Mouse (Mus musculus) megakaryocyte-erythroid progenitor cell, adult 5-6 weeks (primary cell): ENCODE measurements around the gene Gm4756. TPM values are rescaled to one million over a fixed set of nuclear protein-coding genes. Genes with fewer than 3 reads are reported as not detected.
A peak's percentile ranks its signal among the peaks of the same experiment; 100 is the strongest.
"Not testable (repeated sequence)": the region's sequence is repeated elsewhere in the genome, so short reads cannot be mapped to it uniquely, and the experiment has no call there.

Experiments used
- ATAC-seq: replicated peaks from 2 replicates; pipeline ENCODE4 v1.8.0; 2016; ENCODE audit warnings: mild to moderate bottlenecking, inconsistent platforms; ENCODE audit not compliant: severe bottlenecking, poor library complexity, low FRiP score, low TSS enrichment
- total RNA-seq, 2 experiments: library from RNA; stranded (forward) in 1 of 2; stranded (reverse) in 1 of 2; fragments of 200-1000, 215-1000 nt in 1 of 2; fragments of >200 nt in 1 of 2; fragmentation: Nextera tagmentation in 1 of 2; gene quantifications; 2 replicates each; pipeline ENCODE4 v1.2.3; 2014 to 2017

The Gm4756 gene
- total RNA-seq, 2 experiments from 2014 or later, result not detected

DNA sequence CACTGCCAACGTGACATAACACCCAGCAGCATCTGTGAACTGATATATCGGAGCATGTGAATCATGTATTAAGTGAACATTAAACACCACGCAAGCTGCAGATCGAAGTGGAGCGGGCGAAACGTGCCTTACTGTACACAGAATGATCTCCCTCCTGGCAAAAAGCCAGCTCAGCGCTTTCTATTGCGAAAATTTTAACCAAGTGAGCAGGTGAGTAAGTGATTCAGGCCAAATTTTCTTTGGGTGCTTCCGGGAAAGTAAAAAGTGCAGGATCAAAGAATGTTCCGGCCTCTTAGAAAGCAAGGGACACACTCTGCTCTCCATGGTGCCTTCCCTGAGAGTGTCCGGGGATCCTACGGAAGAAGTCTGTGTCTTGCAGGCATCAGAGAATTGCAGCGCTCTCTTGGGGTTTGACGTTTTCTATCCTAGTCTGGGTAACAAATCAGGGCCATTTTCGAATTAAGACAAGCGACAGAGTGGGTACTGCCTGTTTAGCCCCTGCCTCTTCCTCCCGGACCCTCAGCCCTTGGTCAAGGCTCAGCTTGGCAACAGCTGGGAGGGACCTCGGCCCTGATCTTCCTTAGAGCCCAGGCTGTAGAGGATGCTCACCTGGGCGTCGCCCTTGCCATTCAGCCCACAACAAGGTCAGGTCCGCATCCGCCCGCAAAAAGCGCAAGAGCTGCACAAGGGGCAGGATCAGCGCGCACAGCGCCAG is 14.7 kb upstream of the Gm4756 start:
- 0 out of 2 replicates have a peak, but pooled peaks have one; percentile 20 for ATAC-seq

DNA sequence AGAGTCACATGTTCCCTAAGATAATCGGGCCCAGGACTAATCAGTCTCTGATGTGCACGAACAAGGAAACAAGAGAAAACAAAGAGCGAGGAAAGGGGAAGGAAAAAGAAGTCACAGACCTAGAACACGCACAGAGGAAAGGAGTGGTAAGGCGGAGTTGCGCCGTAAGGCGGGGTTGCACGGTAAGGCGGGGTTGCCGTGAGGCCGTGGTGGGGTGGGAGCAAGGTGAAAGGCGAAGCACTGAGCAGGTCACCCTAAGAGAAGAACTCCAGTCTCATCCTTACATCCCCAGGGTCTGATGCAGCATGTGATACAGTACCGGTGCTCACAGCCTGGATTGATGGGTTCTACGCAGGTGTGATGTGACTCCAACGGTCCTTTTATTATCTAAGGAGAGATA is 6.3 kb upstream of the Gm4756 start:
- no peak for ATAC-seq

DNA sequence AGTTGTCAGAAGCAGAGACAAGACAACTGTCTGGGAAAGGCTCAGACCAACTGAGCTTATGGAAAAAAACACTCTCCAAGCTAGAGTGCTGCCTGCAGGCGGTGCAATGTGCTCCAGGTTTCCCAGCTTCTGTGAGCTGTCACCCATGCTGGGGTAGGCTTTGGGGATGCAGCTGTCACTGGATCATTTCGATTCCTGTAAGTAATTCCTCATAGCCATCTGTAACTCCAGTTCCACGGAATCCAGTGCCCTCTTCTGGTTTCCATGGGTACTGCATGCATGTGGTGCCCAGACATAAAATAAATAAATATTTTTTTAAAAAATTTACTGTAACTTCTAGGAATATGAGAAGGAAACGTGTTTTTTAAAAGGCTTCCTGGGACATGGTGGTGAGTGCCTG is 5.2 kb upstream of the Gm4756 start:
- ATAC-seq, result peak; percentile 41; the same call in 1 of the 2 replicates

- ATAC-seq, result no peak
Measured at GRCm38 (mm10) chr12:72648921-72649320, 540 bp downstream of the Gm4756 start.

GRCm38 (mm10) chr12:72638025-72638424 is 11.4 kb downstream of the Gm4756 start:
- ATAC-seq, result no peak

GRCm38 (mm10) chr12:72628751-72629150 is 20.7 kb downstream of the Gm4756 start:
- no peak for ATAC-seq

DNA sequence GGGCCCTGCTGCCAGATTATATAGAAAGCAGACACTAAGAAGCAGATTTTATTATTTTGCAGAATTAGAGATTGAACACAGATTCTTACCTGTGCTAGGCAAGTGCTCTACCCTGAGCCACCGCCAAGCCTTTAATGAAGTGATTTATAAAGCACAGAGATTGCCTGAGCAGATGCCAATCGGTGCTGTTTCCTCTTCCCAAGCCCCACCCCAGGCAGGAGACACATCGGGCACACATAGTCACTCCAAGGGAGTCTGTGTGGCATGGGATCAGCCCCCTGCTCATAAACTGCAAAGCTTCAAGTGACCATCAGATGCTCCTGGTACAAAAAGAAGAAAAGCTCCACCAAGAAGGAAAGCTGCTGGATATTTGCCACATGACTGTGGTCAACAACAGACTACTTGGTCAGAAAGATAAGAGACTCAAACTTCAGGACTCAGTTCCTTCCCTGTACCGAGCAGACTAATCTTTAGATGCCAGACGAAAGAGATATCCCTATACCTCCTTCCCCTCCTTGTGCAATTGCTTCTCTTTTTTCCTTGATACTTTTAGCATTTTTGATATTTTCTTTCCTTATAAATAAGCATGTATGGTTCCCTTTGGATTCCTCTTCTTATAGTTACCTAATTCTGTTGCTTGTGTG is 26.5 kb downstream of the Gm4756 start:
- ATAC-seq, result peak; percentile 91

DNA sequence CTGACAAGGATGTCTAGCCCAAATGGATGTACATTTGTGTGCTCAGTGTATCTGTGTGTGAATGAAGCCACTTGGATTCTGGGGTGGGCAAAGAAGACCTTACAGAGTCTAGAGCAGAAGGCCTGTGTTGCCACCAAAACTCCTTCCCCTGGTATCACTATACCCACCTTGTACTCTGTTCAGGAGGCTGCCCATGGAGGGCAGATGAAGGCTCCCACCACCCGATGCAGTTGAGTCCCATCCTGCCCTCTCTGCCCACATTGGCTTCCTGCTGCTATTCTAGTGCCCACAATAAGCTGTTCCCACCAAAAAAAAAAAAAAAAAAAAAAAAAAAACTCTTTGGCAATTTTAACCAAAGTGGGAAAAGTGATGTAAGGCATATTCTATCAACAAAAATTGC is 28.0 kb downstream of the Gm4756 start:
- no peak for ATAC-seq

- ATAC-seq, result no peak
Measured at GRCm38 (mm10) chr12:72620856-72621255, 28.6 kb downstream of the Gm4756 start.

GRCm38 (mm10) chr12:72612053-72612452 is 37.4 kb downstream of the Gm4756 start:
- ATAC-seq, result peak; percentile 74

DNA sequence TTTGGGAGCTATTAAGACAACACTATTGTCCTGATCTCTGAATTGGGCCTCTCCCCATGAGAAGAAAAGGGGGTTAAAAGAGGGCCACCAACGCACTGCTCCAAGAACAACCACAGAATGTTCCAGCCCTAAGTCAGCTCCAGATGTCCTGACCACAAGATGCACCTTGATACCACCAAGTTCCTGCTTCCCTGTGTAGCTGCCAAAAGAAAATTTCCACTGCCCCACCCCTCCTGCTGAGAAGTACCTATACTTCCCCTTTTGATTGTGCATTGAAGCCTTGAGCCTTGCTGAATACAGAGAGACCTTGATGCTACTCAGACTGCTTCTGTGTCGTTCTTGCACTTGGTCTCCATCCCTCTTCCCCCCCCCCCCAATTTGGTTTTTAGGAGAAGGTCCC is 50.7 kb downstream of the Gm4756 start:
- ATAC-seq, result not testable (repeated sequence)

DNA sequence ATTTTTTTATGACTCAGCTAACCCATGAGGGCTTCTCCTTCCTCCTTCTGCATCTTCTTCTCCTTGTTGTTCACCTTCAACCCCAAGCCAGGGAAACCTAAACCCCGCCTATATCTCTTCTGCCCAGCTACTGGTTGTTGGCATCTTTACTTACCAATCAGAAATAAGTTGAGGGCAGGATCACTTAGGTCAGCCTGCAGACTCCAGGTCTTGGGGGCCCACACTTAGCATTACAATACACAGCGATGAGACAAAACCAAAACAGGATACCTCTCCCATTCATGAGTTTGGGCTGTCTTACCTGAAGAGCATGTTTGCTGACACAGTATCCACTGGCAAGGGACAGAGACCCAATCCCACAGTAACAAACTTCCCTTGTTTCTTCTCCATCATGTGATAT is 55.5 kb downstream of the Gm4756 start:
- ATAC-seq, result no peak

GRCm38 (mm10) chr12:72592991-72593390 is 56.5 kb downstream of the Gm4756 start:
- ATAC-seq, result no peak

DNA sequence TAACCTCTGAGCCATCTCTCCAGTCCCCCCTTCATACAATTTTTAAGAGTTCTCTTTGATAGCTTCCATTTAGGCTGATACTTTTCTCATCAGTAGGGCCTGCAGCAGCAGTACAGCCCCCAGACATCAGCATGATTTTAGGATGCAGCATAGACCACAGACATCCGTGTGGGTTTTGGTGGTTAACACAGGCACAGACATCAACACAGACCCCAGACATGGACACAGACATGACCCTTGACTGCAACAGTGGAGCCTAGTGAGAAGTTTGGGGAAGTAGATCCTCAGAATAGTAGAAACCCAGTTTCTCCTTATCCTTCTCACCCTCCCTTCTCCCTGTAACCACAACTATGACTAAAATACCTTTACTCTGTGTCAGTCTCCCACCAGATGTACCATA is 64.1 kb downstream of the Gm4756 start:
- ATAC-seq, result no peak

GRCm38 (mm10) chr12:72583099-72583498 is 66.4 kb downstream of the Gm4756 start:
- ATAC-seq, result peak; percentile 71

- no peak for ATAC-seq
Measured at GRCm38 (mm10) chr12:72582021-72582420, 67.4 kb downstream of the Gm4756 start.

DNA sequence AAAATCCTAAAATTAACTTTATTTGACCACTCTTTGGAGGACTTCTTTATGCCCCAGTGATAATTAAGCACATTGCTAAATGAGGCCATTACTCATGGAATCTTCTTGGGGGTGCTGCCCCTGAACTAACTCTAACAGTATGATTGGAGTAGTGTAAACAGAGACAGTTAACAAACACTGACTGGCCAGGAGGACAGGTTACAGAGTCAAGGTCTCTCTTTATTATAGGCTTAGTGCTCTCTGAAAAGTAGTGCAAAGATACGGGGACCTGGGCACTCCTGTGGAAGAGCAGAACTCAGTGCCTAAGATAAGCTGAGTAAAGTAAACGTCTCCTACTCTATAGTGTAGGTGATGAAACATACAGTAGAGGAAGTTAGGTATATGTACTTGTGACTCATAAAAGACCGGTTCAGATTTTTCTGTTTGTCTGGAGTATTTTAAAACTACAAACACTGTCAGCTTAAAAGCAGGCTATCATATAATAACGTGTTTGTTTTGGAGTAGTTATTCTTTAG is 85.1 kb downstream of the Gm4756 start:
- ATAC-seq, result no peak

DNA sequence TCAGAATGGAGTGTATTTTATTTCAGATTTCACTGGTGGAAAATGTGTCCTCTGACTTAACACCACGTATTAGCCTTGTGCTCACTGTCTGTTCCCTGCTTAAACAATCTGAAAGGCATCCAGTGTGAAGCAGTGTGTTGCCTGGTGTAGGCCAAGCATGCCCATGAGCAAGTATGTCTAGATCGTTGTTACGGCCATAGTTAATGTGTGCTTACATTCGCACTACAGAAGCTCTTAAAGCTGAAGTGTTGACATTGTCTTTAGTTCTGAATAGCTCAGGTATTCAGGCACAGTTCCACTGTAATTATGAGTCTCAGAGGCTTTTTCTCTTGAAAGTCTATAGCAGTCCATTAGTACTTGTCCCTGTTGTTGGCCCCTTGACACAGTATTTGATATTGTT is 95.1 kb downstream of the Gm4756 start:
- ATAC-seq, result no peak

DNA sequence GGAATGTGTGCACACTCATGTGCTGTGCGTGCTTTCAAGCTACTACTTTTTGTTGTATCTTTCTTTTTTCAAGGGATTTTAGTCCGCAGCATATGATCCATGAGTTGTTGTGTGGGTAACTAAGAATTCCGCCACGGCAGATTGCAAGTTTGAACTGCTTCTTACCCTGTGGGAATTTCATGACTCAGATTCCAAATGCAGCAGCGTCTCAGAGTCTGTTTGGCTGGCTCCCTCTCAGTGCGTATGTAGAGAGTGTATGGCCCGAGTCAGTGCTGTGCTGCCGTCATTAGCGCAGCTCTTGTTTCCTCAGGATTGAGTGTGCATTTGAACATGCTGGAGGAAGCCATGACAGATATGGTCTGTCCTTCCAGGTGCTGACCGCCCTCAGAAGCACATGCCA is 110.9 kb downstream of the Gm4756 start:
- ATAC-seq, result no peak

DNA sequence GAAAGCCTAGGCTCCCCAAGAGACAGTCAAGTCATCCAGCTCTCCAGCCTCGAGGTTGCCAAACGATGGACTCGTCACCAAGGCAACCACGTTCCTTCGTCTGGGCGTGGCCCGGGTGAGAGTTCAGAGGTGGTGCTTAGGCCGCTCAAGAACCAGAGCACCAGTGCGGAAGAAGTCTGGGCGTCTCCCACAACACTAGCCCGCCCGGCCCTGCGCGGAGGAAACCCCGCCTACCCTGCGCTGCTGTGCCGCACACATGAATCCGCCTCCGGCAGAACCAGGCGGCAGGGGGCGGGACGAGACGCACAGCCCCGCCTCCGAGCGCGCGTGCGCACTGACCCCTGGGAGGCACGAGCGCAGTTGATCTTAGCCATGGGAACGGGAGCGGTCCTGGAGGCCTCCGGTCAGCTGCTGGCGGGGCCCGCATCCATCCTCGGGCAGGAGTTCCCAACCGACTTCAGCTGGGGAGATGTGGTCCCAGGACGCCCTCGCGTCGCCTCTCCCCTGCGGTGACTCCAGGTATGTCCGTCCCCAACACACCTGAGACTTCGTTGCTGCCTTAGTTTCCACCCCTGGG is 113.4 kb downstream of the Gm4756 start, which contains the start of gene Pcnx4:
Gene Pcnx4, plus strand, starts transcription at position 363 of the 577 bp plus-strand sequence.
- ATAC-seq, result peak; percentile 99
